In the genomic region with DNA sequence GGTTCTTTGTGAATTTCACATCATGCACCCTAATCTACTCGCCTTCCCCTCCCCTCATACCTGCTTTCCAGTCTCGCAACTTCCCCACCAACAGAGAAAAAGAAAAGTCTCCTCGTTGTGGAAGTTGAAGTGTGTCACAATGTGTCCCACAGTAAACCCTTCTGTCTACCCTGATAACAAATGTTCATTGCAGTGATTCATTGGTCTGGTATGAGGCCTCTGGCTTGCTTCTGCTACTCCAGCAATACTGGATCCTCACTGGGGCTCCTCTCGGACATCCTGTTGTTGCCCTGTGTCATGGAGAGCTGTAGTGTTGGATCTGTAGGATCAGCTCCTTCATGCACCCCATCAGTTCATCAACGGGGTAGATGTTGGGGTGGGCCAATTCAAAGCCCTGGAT, we compare ENCODE assay signal across 17 mouse cellular contexts. TPM values are rescaled to one million over a fixed set of nuclear protein-coding genes. Genes with fewer than 3 reads are reported as not detected.
DNase-seq lines count a peak whose midpoint lies in the region; ATAC-seq and TF ChIP-seq lines count a peak whose summit lies in the region.
"Had no signal": no experiment of that assay in that cellular context is flagged by ENCODE, and none has a peak within 500 bp of the region (broad histone marks: within the 10 kb centered on the region; RNA-seq: fewer than 3 reads in every experiment).

No protein-coding gene starts in this region.

- DNase-seq in heart, adult 11 months, result peak; percentile 96
- DNase-seq in 3T3-L1 (ENCODE audit: low read depth, low spot score), result peak; percentile 91
- peak in 1 of 2 experiments; percentile 56 for DNase-seq in heart, adult 2 months
- peak; percentile 54 to 65 for DNase-seq in heart, postnatal 10 days
- no peak for DNase-seq in frontal cortex, postnatal 36 days (ENCODE audit: low spot score in 2 of 2)
- DNase-seq in thymus, postnatal 25 days, result no peak
- DNase-seq: B cell, adult 2 months; cerebellum, postnatal 14 days; gastrocnemius, postnatal 10 days; thymus, adult 18-20 months had no signal

- no peak for TF ChIP-seq POLR2A in heart, adult 2 months (IDR thresholded peaks at IDR 0.05; ENCODE audit: insufficient read depth, low read depth, low read length)

- H3K36me3 ChIP-seq in heart, embryonic 11.5 days (ENCODE audit: control insufficient read depth, insufficient read depth, low read length), result no peaks in the 10 kb centered on the region
- no peaks in the 10 kb centered on the region for H3K36me3 ChIP-seq in heart, adult 2 months (ENCODE audit: control insufficient read depth, insufficient read depth, low read length)
- H3K36me3 ChIP-seq: hindbrain, embryonic 12.5 days; liver, embryonic 12.5 days; midbrain, embryonic 13.5 days had no signal

- H3K79me2 ChIP-seq in heart, adult 2 months (replicated peaks; ENCODE audit: control insufficient read depth, insufficient read depth, low read length), result no peaks in the 10 kb centered on the region

- no peak overlapping the region for H3K27ac ChIP-seq in heart, embryonic 11.5 days (ENCODE audit: low read depth, low read length)
- peak overlapping the region; percentile 36 for H3K27ac ChIP-seq in heart, adult 2 months
- H3K27ac ChIP-seq: hindbrain, embryonic 12.5 days; kidney, postnatal 0 days; liver, embryonic 12.5 days; midbrain, embryonic 13.5 days had no signal

- no peak overlapping the region for H3K4me2 ChIP-seq in heart, embryonic 11.5 days
- H3K4me2 ChIP-seq: hindbrain, embryonic 12.5 days; liver, embryonic 12.5 days; midbrain, embryonic 13.5 days had no signal

- peaks cover 11% of the 10 kb centered on the region for H3K4me1 ChIP-seq in heart, embryonic 11.5 days (ENCODE audit: control insufficient read depth, insufficient read depth, low read length)
- peaks cover 6% of the 10 kb centered on the region for H3K4me1 ChIP-seq in heart, adult 2 months (ENCODE audit: control insufficient read depth, insufficient read depth, low read length)

- 55% methylated on average over 5 of the region's 5 CpGs for WGBS in heart, embryonic 11.5 days (ENCODE audit: insufficient replicate concordance)
- 36% methylated on average over 5 of the region's 5 CpGs for WGBS in heart, adult 2 months

- H3K27me3 ChIP-seq in heart, embryonic 11.5 days (ENCODE audit: control insufficient read depth, insufficient read depth, low read length), result no peaks in the 10 kb centered on the region
- no peaks in the 10 kb centered on the region for H3K27me3 ChIP-seq in heart, adult 2 months (ENCODE audit: control insufficient read depth, insufficient read depth, low read length)
- H3K27me3 ChIP-seq: hindbrain, embryonic 12.5 days; midbrain, embryonic 13.5 days had no signal

- 0 out of 2 replicates have a peak, but pooled peaks cover 2% of the 10 kb centered on the region for H3K9me3 ChIP-seq in heart, embryonic 11.5 days (replicated peaks; ENCODE audit: control insufficient read depth, low read length)
- H3K9me3 ChIP-seq: hindbrain, embryonic 12.5 days; liver, embryonic 12.5 days had no signal

- no peak for TF ChIP-seq CTCF in heart, adult 2 months (IDR thresholded peaks at IDR 0.05)

- no peak for TF ChIP-seq EP300 in heart, adult 2 months (IDR thresholded peaks at IDR 0.05; ENCODE audit: insufficient read depth, low read depth, low read length)

- intact Hi-C loops in heart, adult 2 months (cut with DNase I), result no loop called here
- intact Hi-C loops in heart, postnatal 10 days (cut with DNase I), result loop anchor here (5.0 kb wide), 1 partner anchor 80 kb away; no protein-coding TSS in a partner anchor

- H3K4me3 ChIP-seq in heart, embryonic 11.5 days (ENCODE audit: low read depth, low read length), result no peak overlapping the region
- no peak overlapping the region for H3K4me3 ChIP-seq in heart, adult 2 months
- H3K4me3 ChIP-seq: hindbrain, embryonic 12.5 days; liver, embryonic 12.5 days; midbrain, embryonic 13.5 days; myocyte had no signal

- ATAC-seq in heart, embryonic 11.5 days (replicated peaks; ENCODE audit: insufficient number of reproducible peaks, low FRiP score, low TSS enrichment), result no peak
- ATAC-seq: liver, embryonic 12.5 days; midbrain, embryonic 13.5 days had no signal

- H3K9ac ChIP-seq in heart, embryonic 11.5 days (ENCODE audit: low read depth, low read length), result no peak overlapping the region
- no peak overlapping the region for H3K9ac ChIP-seq in heart, adult 2 months (ENCODE audit: low read depth, low read length)
- H3K9ac ChIP-seq: hindbrain, embryonic 12.5 days; liver, embryonic 12.5 days; midbrain, embryonic 13.5 days had no signal

RNA-seq across cellular contexts. Expression of gene Tmem40, which starts 40.0 kb away (rescaled TPM):
- polyA plus RNA-seq in heart, embryonic 11.5 days (2014; fragmentation: Nextera tagmentation; extraction: Ambion mirVana), result 4.2 and 4.4 TPM in 2 replicates
- 1 to 10 TPM in 1 of 2 experiments, not detected in 1; 2.4 TPM for total RNA-seq in heart, adult 2 months (2021)
- polyA plus RNA-seq in heart, adult 2 months (2012; rRNA removed), result 0.47 and 0.92 TPM in 2 replicates
- total RNA-seq in heart, postnatal 10 days (2021), result under 1 TPM; 0.60 TPM
- polyA plus RNA-seq: small intestine, adult 2 months had no signal

RNA-seq across cellular contexts. Expression of gene Raf1, which starts 45.8 kb away (rescaled TPM):
- 96.3 and 107 TPM in 2 replicates for polyA plus RNA-seq in heart, embryonic 11.5 days (2014; fragmentation: Nextera tagmentation; extraction: Ambion mirVana)
- 100 to 1,000 TPM; 103 to 109 TPM for total RNA-seq in heart, adult 2 months (2021)
- polyA plus RNA-seq in heart, adult 2 months (2012; rRNA removed), result 145 and 186 TPM in 2 replicates
- total RNA-seq in heart, postnatal 10 days (2021), result 100 to 1,000 TPM; 111 to 119 TPM

RNA-seq across cellular contexts. Expression of gene Cand2, which starts 52.1 kb away (rescaled TPM):
- polyA plus RNA-seq in heart, embryonic 11.5 days (2014; fragmentation: Nextera tagmentation; extraction: Ambion mirVana), result 38.8 and 50.8 TPM in 2 replicates
- 10 to 100 TPM; 69.3 to 77.2 TPM for total RNA-seq in heart, adult 2 months (2021)
- 59.0 and 68.4 TPM in 2 replicates for polyA plus RNA-seq in heart, adult 2 months (2012; rRNA removed)
- 10 to 100 TPM; 73.0 to 87.4 TPM for total RNA-seq in heart, postnatal 10 days (2021)

Comparison
In these comparisons a context has a peak if more than half of its experiments do, and no peak if none do; other contexts are left out.
1. DNase-seq: peak in heart, adult 11 months (single experiment), 3T3-L1 (single experiment) and heart, postnatal 10 days (2 of 2); none in frontal cortex, postnatal 36 days (0 of 2) and thymus, postnatal 25 days (single experiment).